Comparison of ENCODE assay signal across 22 mouse cellular contexts in the genomic region with DNA sequence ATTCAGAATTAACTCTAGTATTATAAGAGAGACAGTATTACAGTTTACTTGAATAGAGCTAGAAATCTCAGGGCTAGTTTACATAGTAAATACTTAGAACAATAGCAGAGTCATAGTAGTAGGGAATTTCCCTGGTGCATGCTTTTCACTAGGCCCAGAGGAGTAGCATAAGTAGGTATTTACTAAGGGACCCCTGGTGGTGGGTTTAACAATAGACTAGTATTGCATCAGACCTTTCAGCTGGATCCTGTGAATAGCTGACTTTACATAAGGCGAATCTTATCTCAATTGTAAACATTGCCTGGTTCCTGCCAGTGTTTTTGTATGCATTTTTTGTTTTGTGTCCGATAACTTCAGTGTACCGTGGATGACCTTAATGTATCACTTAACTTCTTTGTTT.
A peak's percentile ranks its signal among the peaks of the same experiment; 100 is the strongest.
DNase-seq lines count a peak whose midpoint lies in the region; ATAC-seq and TF ChIP-seq lines count a peak whose summit lies in the region.
"Had no signal": no experiment of that assay in that cellular context is flagged by ENCODE, and none has a peak within 500 bp of the region (broad histone marks: within the 10 kb centered on the region; RNA-seq: fewer than 3 reads in every experiment).

No protein-coding gene starts in this region.

- 80% methylated on average over 3 of the region's 3 CpGs for WGBS in kidney, postnatal 0 days
- 49% methylated on average over 3 of the region's 3 CpGs for WGBS in heart, embryonic 12.5 days

- H3K27me3 ChIP-seq in kidney, postnatal 0 days (ENCODE audit: insufficient read depth, low read length), result no peaks in the 10 kb centered on the region
- no peaks in the 10 kb centered on the region for H3K27me3 ChIP-seq in heart, embryonic 12.5 days (replicated peaks)
- H3K27me3 ChIP-seq: embryonic facial prominence, embryonic 15.5 days; forebrain, embryonic 15.5 days; hindbrain, embryonic 12.5 days; Patski had no signal

- no peak for DNase-seq in kidney, postnatal 0 days (ENCODE audit: low spot score)
- DNase-seq in kidney, adult 18-20 months, result no peak
- DNase-seq in 3T3-L1 (ENCODE audit: low read depth, low spot score), result peak; percentile 17
- DNase-seq in ES-E14 (ENCODE audit: low read depth, low spot score), result peak; percentile 3
- peak; percentile 2 for DNase-seq in induced T-regulatory cell, adult 2 months (ENCODE audit: low read depth)
- DNase-seq: adrenal gland, postnatal 10 days; cerebellum, adult 11 months; cerebellum, adult 8-10 months; cerebellum, postnatal 14 days; embryo, embryonic 11 days; gastrocnemius, postnatal 14 days; heart, adult 2 months; heart, postnatal 4 days had no signal

- TF ChIP-seq CTCF in kidney, postnatal 0 days (IDR thresholded peaks at IDR 0.05; ENCODE audit: low read depth), result 0 out of 2 replicates have a peak, but pooled peaks have one; percentile 12

- H3K9me3 ChIP-seq in kidney, postnatal 0 days (replicated peaks; ENCODE audit: low read length), result no peaks in the 10 kb centered on the region
- H3K9me3 ChIP-seq in ES-E14 (ENCODE audit: control insufficient read depth, insufficient read depth, low read depth, low read length), result no peaks in the 10 kb centered on the region
- no peaks in the 10 kb centered on the region for H3K9me3 ChIP-seq in heart, embryonic 12.5 days (replicated peaks)
- H3K9me3 ChIP-seq: embryonic facial prominence, embryonic 15.5 days; forebrain, embryonic 15.5 days; hindbrain, embryonic 12.5 days had no signal

- no peak overlapping the region for H3K4me2 ChIP-seq in kidney, postnatal 0 days (ENCODE audit: low read length)
- no peak overlapping the region for H3K4me2 ChIP-seq in heart, embryonic 12.5 days
- H3K4me2 ChIP-seq: embryonic facial prominence, embryonic 15.5 days; forebrain, embryonic 15.5 days; heart, embryonic 11.5 days; hindbrain, embryonic 12.5 days had no signal

- no peak for ATAC-seq in kidney, postnatal 0 days (replicated peaks; ENCODE audit: low FRiP score, low read depth)
- no peak for ATAC-seq in erythroid progenitor cell, adult 5-6 weeks (replicated peaks; ENCODE audit: low FRiP score, poor library complexity, severe bottlenecking)
- ATAC-seq in heart, embryonic 12.5 days (ENCODE audit: insufficient number of reproducible peaks, low FRiP score), result no peak
- ATAC-seq: forebrain, embryonic 15.5 days; hindbrain, embryonic 16.5 days; Patski had no signal

- H3K9ac ChIP-seq in kidney, postnatal 0 days (ENCODE audit: low read depth, low read length), result no peak overlapping the region
- no peak overlapping the region for H3K9ac ChIP-seq in ES-E14 (ENCODE audit: insufficient read depth, low read depth, low read length, poor library complexity, severe bottlenecking)
- H3K9ac ChIP-seq in heart, embryonic 12.5 days, result no peak overlapping the region
- H3K9ac ChIP-seq: embryonic facial prominence, embryonic 15.5 days; forebrain, embryonic 15.5 days; hindbrain, embryonic 12.5 days had no signal

- H3K4me3 ChIP-seq in kidney, postnatal 0 days (replicated peaks; ENCODE audit: low read depth, low read length), result no peak overlapping the region
- H3K4me3 ChIP-seq in ES-E14 (ENCODE audit: insufficient read depth in 1 of 2, low read depth in 1 of 2, low read length in 2 of 2, poor library complexity in 1 of 2, severe bottlenecking in 1 of 2), result no peak overlapping the region
- H3K4me3 ChIP-seq in heart, embryonic 12.5 days, result no peak overlapping the region
- H3K4me3 ChIP-seq: embryonic facial prominence, embryonic 15.5 days; erythroblast, embryonic 14.5 days; forebrain, embryonic 15.5 days; heart, adult 2 months; hindbrain, embryonic 12.5 days had no signal

- H3K27ac ChIP-seq in kidney, postnatal 0 days, result no peak overlapping the region
- no peak overlapping the region for H3K27ac ChIP-seq in ES-E14 (ENCODE audit: insufficient read depth, low read depth, low read length, poor library complexity, severe bottlenecking)
- H3K27ac ChIP-seq in heart, embryonic 12.5 days (ENCODE audit: poor library complexity, severe bottlenecking), result no peak overlapping the region
- H3K27ac ChIP-seq: embryonic facial prominence, embryonic 15.5 days; forebrain, embryonic 15.5 days; heart, adult 2 months; hindbrain, embryonic 12.5 days had no signal

- in situ Hi-C loops in ES-E14 (cut with MboI; ENCODE audit: low sequenced_read_pairs in 2 of 2, unreplicated experiment in 2 of 2), result no loop called here

- H3K4me1 ChIP-seq in kidney, postnatal 0 days (replicated peaks; ENCODE audit: insufficient read depth, low read length), result no peaks in the 10 kb centered on the region
- H3K4me1 ChIP-seq in ES-E14 (ENCODE audit: control insufficient read depth in 2 of 2, insufficient read depth in 2 of 2, low read length in 2 of 2, poor library complexity in 1 of 2), result no peaks in the 10 kb centered on the region
- peaks cover 11% of the 10 kb centered on the region; the same call in 1 of the 2 replicates for H3K4me1 ChIP-seq in heart, embryonic 12.5 days (replicated peaks)
- H3K4me1 ChIP-seq: embryonic facial prominence, embryonic 15.5 days; forebrain, embryonic 15.5 days; hindbrain, embryonic 12.5 days had no signal

- no peaks in the 10 kb centered on the region for H3K36me3 ChIP-seq in kidney, postnatal 0 days (ENCODE audit: insufficient read depth, low read length)
- no peaks in the 10 kb centered on the region for H3K36me3 ChIP-seq in ES-E14 (ENCODE audit: control insufficient read depth, insufficient read depth, low read length, poor library complexity, severe bottlenecking)
- H3K36me3 ChIP-seq in heart, embryonic 12.5 days, result no peaks in the 10 kb centered on the region
- H3K36me3 ChIP-seq: embryonic facial prominence, embryonic 15.5 days; forebrain, embryonic 15.5 days; hindbrain, embryonic 12.5 days had no signal

TF ChIP-seq in ES-E14, 5 proteins besides CTCF, POLR2A, EP300 and RAD21:
- TF ChIP-seq HCFC1 (IDR thresholded peaks at IDR 0.05; ENCODE audit: borderline replicate concordance, insufficient read depth, low read length) (no peak), ZNF384 (IDR thresholded peaks at IDR 0.05; ENCODE audit: low read depth, low read length) (no peak), CHD2 (IDR thresholded peaks at IDR 0.05; ENCODE audit: low read depth, low read length) (no peak), MAFK (IDR thresholded peaks at IDR 0.05; ENCODE audit: insufficient read depth, low read depth, low read length) (no peak), ZC3H11A (IDR thresholded peaks at IDR 0.05; ENCODE audit: borderline replicate concordance, low read depth, low read length) (no peak)

Comparison
In these comparisons a context has a peak if more than half of its experiments do, and no peak if none do; other contexts are left out.
1. DNase-seq: peak in 3T3-L1 (single experiment), ES-E14 (single experiment) and induced T-regulatory cell, adult 2 months (single experiment); none in kidney, postnatal 0 days (single experiment) and kidney, adult 18-20 months (single experiment).